11 mouse cellular contexts compared by ENCODE assay signal in genomic region chr10:111741301-111741945, GRCm38 (mm10).
A peak's percentile ranks its signal among the peaks of the same experiment; 100 is the strongest.
DNase-seq lines count a peak whose midpoint lies in the region; ATAC-seq lines count a peak whose summit lies in the region.
"Had no signal": no experiment of that assay in that cellular context is flagged by ENCODE, and none has a peak within 500 bp of the region (broad histone marks: within the 10 kb centered on the region; RNA-seq: fewer than 3 reads in every experiment).

No protein-coding gene starts in this region.

- no peak overlapping the region for H3K27ac ChIP-seq in kidney, embryonic 16.5 days (ENCODE audit: low read length)
- H3K27ac ChIP-seq in hindbrain, embryonic 13.5 days, result no peak overlapping the region
- H3K27ac ChIP-seq in limb, embryonic 10.5 days, result no peak overlapping the region
- H3K27ac ChIP-seq: heart, adult 2 months had no signal

- no peaks in the 10 kb centered on the region for H3K27me3 ChIP-seq in kidney, embryonic 16.5 days (ENCODE audit: insufficient read depth, low read length)
- no peaks in the 10 kb centered on the region for H3K27me3 ChIP-seq in hindbrain, embryonic 13.5 days
- no peaks in the 10 kb centered on the region for H3K27me3 ChIP-seq in limb, embryonic 10.5 days (ENCODE audit: low read depth, poor library complexity, severe bottlenecking)

- H3K4me3 ChIP-seq in kidney, embryonic 16.5 days (ENCODE audit: low read length), result no peak overlapping the region
- no peak overlapping the region for H3K4me3 ChIP-seq in hindbrain, embryonic 13.5 days
- H3K4me3 ChIP-seq in limb, embryonic 10.5 days, result no peak overlapping the region
- H3K4me3 ChIP-seq: heart, adult 2 months had no signal

- H3K4me1 ChIP-seq in kidney, embryonic 16.5 days (ENCODE audit: insufficient read depth, low read length), result peaks cover 28% of the 10 kb centered on the region
- H3K4me1 ChIP-seq in hindbrain, embryonic 13.5 days (replicated peaks), result peaks cover 8% of the 10 kb centered on the region
- H3K4me1 ChIP-seq in limb, embryonic 10.5 days, result peaks cover 12% of the 10 kb centered on the region

- peak; percentile 33 to 40 for DNase-seq in cerebellum, postnatal 14 days
- DNase-seq in cerebellum, postnatal 25 days, result no peak
- no peak for DNase-seq in kidney, postnatal 10 days
- peak; percentile 44 to 70 for DNase-seq in lung, postnatal 4 days
- no peak for DNase-seq in limb, embryonic 10.5 days (ENCODE audit: low spot score)
- no peak for DNase-seq in spleen, postnatal 36 days (ENCODE audit: low spot score in 2 of 2)
- DNase-seq: adrenal gland, postnatal 14 days; heart, adult 2 months; kidney, postnatal 4 days had no signal

- H3K9ac ChIP-seq in kidney, embryonic 16.5 days (replicated peaks; ENCODE audit: low read length), result no peak overlapping the region
- H3K9ac ChIP-seq in hindbrain, embryonic 13.5 days, result no peak overlapping the region

- 64% methylated on average over 5 of the region's 5 CpGs for WGBS in kidney, embryonic 16.5 days
- 61% methylated on average over 5 of the region's 5 CpGs for WGBS in hindbrain, embryonic 13.5 days
- WGBS in limb, embryonic 10.5 days, result 81% methylated on average over 5 of the region's 5 CpGs

- no peak overlapping the region for H3K4me2 ChIP-seq in kidney, embryonic 16.5 days (replicated peaks; ENCODE audit: low read depth, low read length)
- no peak overlapping the region for H3K4me2 ChIP-seq in hindbrain, embryonic 13.5 days

- no peaks in the 10 kb centered on the region for H3K9me3 ChIP-seq in kidney, embryonic 16.5 days (ENCODE audit: low read length)
- H3K9me3 ChIP-seq in hindbrain, embryonic 13.5 days, result no peaks in the 10 kb centered on the region
- no peaks in the 10 kb centered on the region for H3K9me3 ChIP-seq in limb, embryonic 10.5 days (replicated peaks)

- ATAC-seq in kidney, embryonic 16.5 days (ENCODE audit: low FRiP score, low TSS enrichment), result peak; percentile 62
- ATAC-seq in hindbrain, embryonic 13.5 days (ENCODE audit: low FRiP score), result peak; percentile 40; the same call in 1 of the 2 replicates

- H3K36me3 ChIP-seq in kidney, embryonic 16.5 days (ENCODE audit: insufficient read depth, low read length), result no peaks in the 10 kb centered on the region
- no peaks in the 10 kb centered on the region for H3K36me3 ChIP-seq in hindbrain, embryonic 13.5 days
- no peaks in the 10 kb centered on the region for H3K36me3 ChIP-seq in limb, embryonic 10.5 days

Comparison
In these comparisons a context has a peak if more than half of its experiments do, and no peak if none do; other contexts are left out.
1. DNase-seq: peak in cerebellum, postnatal 14 days (2 of 2) and lung, postnatal 4 days (2 of 2); none in cerebellum, postnatal 25 days (0 of 2), kidney, postnatal 10 days (single experiment), limb, embryonic 10.5 days (single experiment) and spleen, postnatal 36 days (0 of 2).